Mouse (Mus musculus) kidney, embryonic 15.5 days (tissue): ENCODE measurements around the gene Gm9936. TPM values are rescaled to one million over a fixed set of nuclear protein-coding genes. Genes with fewer than 3 reads are reported as not detected.

Source experiments
- ATAC-seq: fragments of 200-750 bp; cut with Nextera tagmentation; replicated peaks from 2 replicates; pipeline ENCODE4 v1.8.0; 2017; ENCODE audit warnings: moderate TSS enrichment; ENCODE audit not compliant: low FRiP score
- H3K27ac ChIP-seq: fragments of 300-500 bp; sonication (generic); 2 replicates; pipeline ENCODE4 v1.5.1; 2015; ENCODE audit warnings: mild to moderate bottlenecking, inconsistent platforms
- H3K27me3 ChIP-seq: fragments of 300-500 bp; sonication (generic); 2 replicates; pipeline ENCODE4 v1.6.1; 2015; ENCODE audit warnings: inconsistent platforms
- H3K36me3 ChIP-seq: fragments of 300-500 bp; sonication (generic); 2 replicates; pipeline ENCODE4 v1.6.1; 2015; ENCODE audit warnings: inconsistent platforms
- H3K4me1 ChIP-seq: fragments of 300-500 bp; sonication (generic); 2 replicates; pipeline ENCODE4 v1.6.1; 2015; ENCODE audit warnings: inconsistent platforms
- H3K4me2 ChIP-seq: fragments of 300-500 bp; sonication (generic); 2 replicates; pipeline ENCODE4 v1.6.1; 2015; ENCODE audit warnings: moderate library complexity, mild to moderate bottlenecking, inconsistent platforms
- H3K4me3 ChIP-seq: fragments of 300-500 bp; sonication (generic); replicated peaks from 2 replicates; pipeline ENCODE4 v1.5.1; 2015; ENCODE audit warnings: mild to moderate bottlenecking, inconsistent platforms
- H3K9ac ChIP-seq: fragments of 300-500 bp; sonication (generic); 2 replicates; pipeline ENCODE4 v1.6.1; 2015; ENCODE audit warnings: mild to moderate bottlenecking, inconsistent platforms
- H3K9me3 ChIP-seq: fragments of 300-500 bp; sonication (generic); replicated peaks from 2 replicates; pipeline ENCODE4 v1.6.1; 2016; ENCODE audit warnings: inconsistent platforms
- WGBS: fragments of 180-500 bp; shearing (Covaris S2); methylation state at CpG from one replicate; pipeline ENCODE4 v1.1.7; 2015; ENCODE audit warnings: mixed read lengths; 5-methylcytosine and 5-hydroxymethylcytosine counted together
- microRNA-seq: library from miRNA; unstranded; fragments of <30 nt; microRNA quantifications from one replicate; pipeline ENCODE4, GENCODE M21; 2016
- polyA plus RNA-seq: library from polyadenylated mRNA; unstranded; fragments of >200 nt; fragmentation: Nextera tagmentation; extraction: Ambion mirVana; gene quantifications from 2 replicates; pipeline ENCODE4 v1.2.1, GENCODE M21; 2015

Gm9936 gene
- polyA plus RNA-seq, 1 experiment from 2014 or later = 0.06 TPM

DNA sequence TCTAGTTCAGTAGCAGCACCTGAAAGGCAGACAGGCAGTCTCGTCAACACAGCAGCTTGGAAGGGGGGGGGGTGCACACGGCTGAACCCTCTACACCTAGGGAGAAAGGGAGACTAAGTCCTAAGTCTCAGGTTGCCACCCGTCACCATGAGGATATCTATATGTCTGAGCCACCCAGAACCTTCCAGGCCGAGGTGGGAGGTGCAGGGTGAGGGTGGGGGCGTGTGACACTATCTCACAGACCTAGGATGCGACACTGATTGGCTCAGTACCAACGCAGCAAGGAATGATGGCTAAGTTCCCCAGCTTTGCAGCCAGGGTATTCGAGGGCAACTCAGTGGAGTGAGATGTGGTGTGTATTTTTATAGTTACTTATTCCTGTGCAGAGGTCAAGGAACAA lies 50.1 kb downstream of the Gm9936 start:
- no peaks in the 10 kb centered on the region for H3K9me3 ChIP-seq
- H3K4me1 ChIP-seq = peaks cover 20% of the 10 kb centered on the region
- H3K27ac ChIP-seq = no peak overlapping the region
- H3K27me3 ChIP-seq = no peaks in the 10 kb centered on the region
- WGBS = 74% methylated on average over 8 of the region's 8 CpGs
- H3K36me3 ChIP-seq = peaks cover 63% of the 10 kb centered on the region
- H3K4me3 ChIP-seq = no peak overlapping the region
- no peak for ATAC-seq
- no peak overlapping the region for H3K4me2 ChIP-seq
- H3K9ac ChIP-seq = no peak overlapping the region

DNA sequence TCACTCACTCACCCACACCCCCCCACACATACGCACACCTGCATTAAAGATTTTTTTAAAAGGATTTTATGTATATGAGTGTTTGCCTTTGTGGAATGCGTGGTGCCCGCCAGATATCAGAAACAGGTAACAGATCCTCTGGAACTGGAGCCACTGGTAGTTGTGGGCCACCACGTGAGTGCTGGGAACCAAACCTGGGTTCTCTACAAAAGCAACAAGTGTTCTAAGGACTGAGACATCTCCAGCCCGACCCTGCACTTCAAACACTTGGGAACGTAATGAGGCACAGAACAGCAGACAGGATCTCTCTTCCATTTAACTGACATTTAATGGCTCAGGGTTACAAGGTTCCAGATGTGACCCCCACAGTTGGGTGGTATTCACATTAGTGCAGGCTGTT lies 50.6 kb downstream of the Gm9936 start:
- Histone ChIP-seq H3K9me3 (no peaks in the 10 kb centered on the region), H3K27ac (peak overlapping the region; percentile 76; the same call in 1 of the 2 replicates), H3K4me2 (no peak overlapping the region), H3K4me1 (peaks cover 19% of the 10 kb centered on the region), H3K4me3 (no peak overlapping the region), H3K36me3 (peaks cover 68% of the 10 kb centered on the region), H3K9ac (no peak overlapping the region), H3K27me3 (no peaks in the 10 kb centered on the region)
- WGBS = 71% methylated on average over 6 of the region's 6 CpGs
- ATAC-seq = no peak

DNA sequence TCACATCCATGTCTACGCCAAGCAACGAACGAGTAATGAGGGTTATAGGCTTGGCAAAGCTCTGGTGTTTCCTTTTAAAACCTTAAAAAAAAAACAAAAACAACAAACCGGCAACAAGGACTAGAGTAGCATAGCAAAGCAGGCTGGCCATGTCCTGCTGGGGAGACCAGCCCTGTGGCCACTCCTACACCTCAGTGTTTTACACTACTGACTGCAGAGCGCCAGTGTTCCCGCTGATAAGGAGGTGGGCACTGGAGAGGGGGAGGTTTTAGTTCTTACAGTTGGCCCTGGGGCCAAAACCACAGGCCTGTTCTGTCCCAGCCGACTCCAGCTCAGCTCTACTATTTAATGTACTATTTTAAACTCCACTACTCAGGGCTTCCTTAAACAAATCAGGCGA lies 51.0 kb downstream of the Gm9936 start:
- Histone ChIP-seq H3K4me1 (peaks cover 15% of the 10 kb centered on the region), H3K9me3 (no peaks in the 10 kb centered on the region), H3K9ac (no peak overlapping the region), H3K27me3 (no peaks in the 10 kb centered on the region), H3K36me3 (peaks cover 72% of the 10 kb centered on the region), H3K4me3 (no peak overlapping the region), H3K4me2 (no peak overlapping the region), H3K27ac (peak overlapping the region; percentile 76)
- WGBS = 30% methylated on average over 8 of the region's 8 CpGs
- 0 out of 2 replicates have a peak, but pooled peaks have one; percentile 19 for ATAC-seq

DNA sequence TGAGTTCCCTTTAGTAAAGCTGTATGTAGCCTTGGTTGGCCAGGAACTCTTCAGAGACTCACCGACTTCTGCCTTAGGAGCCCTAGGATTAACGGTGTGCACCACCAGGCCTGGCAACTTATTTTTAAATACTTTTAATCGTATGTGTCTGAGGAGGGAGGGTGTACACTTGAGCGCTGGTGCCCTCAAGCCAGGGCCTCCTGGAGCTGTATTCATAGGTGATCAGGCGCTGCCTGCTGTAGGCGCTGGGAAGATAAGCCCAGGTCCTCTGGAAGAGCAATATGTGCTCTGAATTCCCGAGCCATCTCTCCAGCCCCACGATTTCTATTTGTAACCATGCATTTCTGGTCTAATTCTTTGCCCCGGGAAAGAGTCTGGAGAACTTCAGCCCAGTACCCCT lies 51.4 kb downstream of the Gm9936 start:
- Histone ChIP-seq H3K27ac (peak overlapping the region; percentile 76), H3K4me1 (peaks cover 11% of the 10 kb centered on the region; the same call in 1 of the 2 replicates), H3K27me3 (no peaks in the 10 kb centered on the region), H3K36me3 (peaks cover 76% of the 10 kb centered on the region), H3K4me3 (no peak overlapping the region), H3K9me3 (no peaks in the 10 kb centered on the region), H3K4me2 (no peak overlapping the region), H3K9ac (no peak overlapping the region)
- no peak for ATAC-seq
- WGBS = 50% methylated on average over 9 of the region's 9 CpGs

DNA sequence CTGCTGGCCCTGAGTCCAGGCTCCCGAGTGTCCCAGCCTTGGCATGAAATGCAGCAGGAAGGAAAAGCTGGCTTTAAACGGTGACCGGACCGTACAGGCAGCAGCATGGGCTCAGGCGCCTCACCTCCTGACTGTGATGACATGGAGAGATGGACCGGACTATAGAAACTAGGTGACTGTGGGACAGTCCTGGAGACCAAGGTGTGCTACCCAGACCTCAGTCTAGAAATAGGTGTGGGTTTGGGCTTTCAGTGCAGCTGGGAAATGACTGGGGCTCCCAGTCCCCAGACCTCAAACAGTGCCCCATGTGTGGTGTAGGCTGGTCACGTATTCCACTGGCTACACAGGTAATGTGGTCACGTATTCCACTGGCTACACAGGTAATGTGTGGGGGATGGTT lies 51.8 kb downstream of the Gm9936 start:
- no peak overlapping the region for H3K9ac ChIP-seq
- peak overlapping the region; percentile 22; the same call in 1 of the 2 replicates for H3K4me2 ChIP-seq

More for the DNA sequence above, 51.8 kb downstream of the Gm9936 start:
- ATAC-seq = no peak
- Histone ChIP-seq H3K27me3 (no peaks in the 10 kb centered on the region), H3K9me3 (no peaks in the 10 kb centered on the region), H3K27ac (peak overlapping the region; percentile 76), H3K4me1 (peaks cover 10% of the 10 kb centered on the region; the same call in 1 of the 2 replicates), H3K36me3 (peaks cover 80% of the 10 kb centered on the region), H3K4me3 (no peak overlapping the region)
- 84% methylated on average over 8 of the region's 8 CpGs for WGBS

Small RNAs within 50 kb of the gene (microRNA-seq; reads per million reads assigned to microRNA genes)
- gene Mir6240 = 14.2 reads per million, percentile 34 among the genes with 10 or more reads in this experiment

Other genes with a start within 250 kb of the Gm9936 start
- gene Trpv4, start 200.3 kb downstream of the Gm9936 start, polyA plus RNA-seq = 21.8 and 23.4 TPM in 2 replicates
- gene Gltp, start 167.7 kb downstream of the Gm9936 start, polyA plus RNA-seq = 78.5 and 79.2 TPM in 2 replicates
- gene Tchp, start 150.9 kb downstream of the Gm9936 start, polyA plus RNA-seq = 16.5 and 17.4 TPM in 2 replicates
- 45.3 and 49.8 TPM in 2 replicates for gene Ankrd13a, start 84.0 kb downstream of the Gm9936 start, polyA plus RNA-seq
- gene Git2, start 83.2 kb downstream of the Gm9936 start, polyA plus RNA-seq = 42.0 and 45.5 TPM in 2 replicates
- gene 1500011B03Rik, start 35.2 kb downstream of the Gm9936 start, polyA plus RNA-seq = 102 and 105 TPM in 2 replicates
- gene 4930519G04Rik, start 5.0 kb downstream of the Gm9936 start, polyA plus RNA-seq = not detected in 2 replicates
- gene Oasl2, start 38.3 kb upstream of the Gm9936 start, polyA plus RNA-seq = 4.2 and 6.2 TPM in 2 replicates
- 1.6 and 2.0 TPM in 2 replicates for gene Oasl1, start 64.6 kb upstream of the Gm9936 start, polyA plus RNA-seq
- gene 2210016L21Rik, start 83.5 kb upstream of the Gm9936 start, polyA plus RNA-seq = 62.8 and 68.0 TPM in 2 replicates
- 12.0 and 13.9 TPM in 2 replicates for gene Hnf1a, start 112.4 kb upstream of the Gm9936 start, polyA plus RNA-seq
- 13.6 and 14.8 TPM in 2 replicates for gene Sppl3, start 152.5 kb upstream of the Gm9936 start, polyA plus RNA-seq
- gene Gm10401, start 239.6 kb upstream of the Gm9936 start, polyA plus RNA-seq = 33.0 and 34.2 TPM in 2 replicates